Mouse (Mus musculus) lung, postnatal 25 days (tissue): ENCODE results near the gene Cd160.

ENCODE experiments used
- DNase-seq: peaks from one replicate; pipeline ENCODE4 v3.0.0; 2022; ENCODE audit warnings: low spot score

Cd160 gene

GRCm38 (mm10) chr3:96828308-96828864 lies 765 bp downstream of the Cd160 start:
- no peak for DNase-seq

GRCm38 (mm10) chr3:96825261-96825660 lies 3.9 kb downstream of the Cd160 start:
- DNase-seq, result no peak

GRCm38 (mm10) chr3:96824614-96825013 lies 4.5 kb downstream of the Cd160 start:
- no peak for DNase-seq

- DNase-seq, result no peak
These were observed 5.5 kb downstream of the Cd160 start for GRCm38 (mm10) chr3:96823701-96824100.

GRCm38 (mm10) chr3:96821581-96821980 lies 7.6 kb downstream of the Cd160 start:
- no peak for DNase-seq

- DNase-seq, result no peak
These were observed 8.8 kb downstream of the Cd160 start for GRCm38 (mm10) chr3:96820116-96820915.

- DNase-seq, result no peak
These were observed 14.8 kb downstream of the Cd160 start for GRCm38 (mm10) chr3:96814342-96814741.

- DNase-seq, result peak; percentile 33
These were observed 15.4 kb downstream of the Cd160 start for GRCm38 (mm10) chr3:96813591-96814244.

- peak; percentile 53 for DNase-seq
These were observed 16.0 kb downstream of the Cd160 start for GRCm38 (mm10) chr3:96813106-96813505.

GRCm38 (mm10) chr3:96812395-96813091 lies 16.6 kb downstream of the Cd160 start:
- peak; percentile 84 for DNase-seq

GRCm38 (mm10) chr3:96811232-96811631 lies 17.9 kb downstream of the Cd160 start:
- DNase-seq, result no peak

- no peak for DNase-seq
These were observed 20.5 kb downstream of the Cd160 start for GRCm38 (mm10) chr3:96808651-96809050.

GRCm38 (mm10) chr3:96808136-96808535 lies 21.0 kb downstream of the Cd160 start:
- no peak for DNase-seq

GRCm38 (mm10) chr3:96802214-96802613 lies 26.9 kb downstream of the Cd160 start:
- no peak for DNase-seq

GRCm38 (mm10) chr3:96800254-96800653 lies 28.9 kb downstream of the Cd160 start:
- no peak for DNase-seq

- no peak for DNase-seq
These were observed 40.6 kb downstream of the Cd160 start for GRCm38 (mm10) chr3:96788506-96788905.

- DNase-seq, result no peak
These were observed 41.4 kb downstream of the Cd160 start for GRCm38 (mm10) chr3:96787784-96788183.

GRCm38 (mm10) chr3:96782236-96782635 lies 46.9 kb downstream of the Cd160 start:
- no peak for DNase-seq

GRCm38 (mm10) chr3:96777120-96777519 lies 52.0 kb downstream of the Cd160 start:
- no peak for DNase-seq

GRCm38 (mm10) chr3:96772949-96773348 lies 56.2 kb downstream of the Cd160 start:
- DNase-seq, result no peak

- DNase-seq, result no peak
These were observed 59.2 kb downstream of the Cd160 start for GRCm38 (mm10) chr3:96769971-96770370.

GRCm38 (mm10) chr3:96764528-96764927 lies 64.6 kb downstream of the Cd160 start:
- peak; percentile 21 for DNase-seq

- peak; percentile 11 for DNase-seq
These were observed 69.5 kb downstream of the Cd160 start for GRCm38 (mm10) chr3:96759695-96760094.
